Mouse (Mus musculus) heart, postnatal 0 days (tissue): Measurements from ENCODE around the gene Srm.

Source experiments
- CTCF ChIP-seq: IDR thresholded peaks from 2 replicates; pipeline ENCODE4 v1.5.1; 2016; ENCODE audit warnings: antibody characterized with exemption, control low read depth, low read depth
- EP300 ChIP-seq: IDR thresholded peaks from 2 replicates; pipeline ENCODE4 v1.6.1; 2016; ENCODE audit warnings: antibody characterized with exemption, low read depth

GRCm38 (mm10) chr4:148619805-148620204 lies 28.5 kb downstream of the Srm start:
- no peak for TF ChIP-seq CTCF
- TF ChIP-seq EP300: no peak
